Mouse (Mus musculus) C2C12 (cell line): ENCODE results near the gene Gnaq.

Experiments
- CEBPB ChIP-seq: IDR thresholded peaks from one replicate; pipeline ENCODE4 v1.6.1; 2011; ENCODE audit warnings: low read depth, mild to moderate bottlenecking, control low read depth, moderate library complexity
- CTCF ChIP-seq: IDR thresholded peaks from one replicate; pipeline ENCODE4 v1.5.1; 2011; ENCODE audit not compliant: control insufficient read depth, insufficient read depth, insufficient read length
- MYOD1 ChIP-seq: IDR thresholded peaks from one replicate; pipeline ENCODE4 v1.6.1; 2011; ENCODE audit warnings: low read depth; ENCODE audit not compliant: control insufficient read depth, insufficient read length
- MYOG ChIP-seq: IDR thresholded peaks from one replicate; pipeline ENCODE4 v1.6.1; 2011; ENCODE audit not compliant: control insufficient read depth, insufficient read length; ENCODE audit errors: extremely low read depth
- USF1 ChIP-seq: IDR thresholded peaks from one replicate; pipeline ENCODE4 v1.6.1; 2011; ENCODE audit warnings: low read depth, mild to moderate bottlenecking, control low read depth, moderate library complexity

- TF ChIP-seq CTCF = no peak
- no peak for TF ChIP-seq MYOD1
- no peak for TF ChIP-seq USF1
- TF ChIP-seq MYOG = no peak
- no peak for TF ChIP-seq CEBPB
These were observed 266 bp upstream of the Gnaq start for GRCm38 (mm10) chr19:16132340-16132790.
